Mouse (Mus musculus) urinary bladder, postnatal 25 days (tissue): ENCODE results near the gene Ntm.

Experiments used
- DNase-seq: peaks from one replicate; pipeline ENCODE4 v3.0.0; 2022; ENCODE audit warnings: low spot score

Gene Ntm

DNA sequence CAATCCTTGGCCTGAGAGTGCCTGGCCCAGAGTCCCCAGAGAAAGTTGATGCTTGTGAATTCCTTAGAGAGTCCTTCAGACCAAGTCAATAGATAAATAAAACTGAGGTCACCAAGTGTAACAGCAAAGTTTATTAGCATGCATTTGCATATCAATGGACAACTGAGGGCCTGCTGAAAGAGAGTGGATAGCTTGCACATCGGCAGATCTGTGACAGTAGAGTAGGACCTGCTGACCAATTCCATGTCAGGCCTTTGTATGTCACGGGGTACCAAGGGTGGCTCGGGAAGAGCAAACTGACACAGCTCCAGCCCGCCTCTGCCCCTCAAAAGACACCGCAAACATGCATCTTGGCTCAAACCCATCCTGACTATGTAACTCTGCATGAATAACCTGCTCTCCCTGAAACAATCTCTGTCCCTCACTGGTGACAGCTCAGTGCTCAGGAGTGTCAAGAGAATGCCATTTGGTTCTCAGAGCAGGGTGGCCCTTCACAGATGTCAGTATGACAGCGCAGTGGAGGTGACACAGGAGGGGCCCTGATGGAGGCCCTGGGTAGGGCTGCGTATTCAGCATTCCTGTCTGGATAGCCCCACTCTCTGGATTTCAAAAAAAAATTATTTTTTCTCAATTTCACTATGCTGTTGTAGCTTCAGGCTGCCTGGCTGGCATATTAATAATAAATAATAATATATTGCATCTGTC, 305.0 kb downstream of the Ntm start:
- no peak for DNase-seq

DNA sequence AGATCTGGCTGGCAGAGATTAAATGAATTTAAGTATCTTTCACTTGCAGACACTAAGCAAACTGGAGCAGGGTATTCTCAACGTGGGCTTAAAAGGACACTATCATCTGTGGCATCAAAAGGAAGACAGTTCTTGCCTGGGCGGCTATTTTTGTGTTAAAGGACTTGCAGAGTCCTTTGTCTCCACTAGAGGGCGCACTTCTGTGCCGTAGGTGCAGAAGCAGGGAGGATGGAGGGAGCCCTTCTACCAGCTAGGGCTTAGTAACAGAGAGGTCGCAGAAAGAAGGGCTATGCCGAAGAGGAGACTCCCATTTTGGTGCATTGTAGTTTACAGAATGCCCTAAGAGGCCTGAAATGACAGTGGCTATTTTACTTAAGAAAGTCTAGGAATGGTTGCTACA, 308.1 kb downstream of the Ntm start:
- DNase-seq: peak; percentile 34

- DNase-seq: no peak
Observed at GRCm38 (mm10) chr9:29653678-29654235, 309.2 kb downstream of the Ntm start.

- no peak for DNase-seq
Observed at GRCm38 (mm10) chr9:29652854-29653253, 310.1 kb downstream of the Ntm start.

DNA sequence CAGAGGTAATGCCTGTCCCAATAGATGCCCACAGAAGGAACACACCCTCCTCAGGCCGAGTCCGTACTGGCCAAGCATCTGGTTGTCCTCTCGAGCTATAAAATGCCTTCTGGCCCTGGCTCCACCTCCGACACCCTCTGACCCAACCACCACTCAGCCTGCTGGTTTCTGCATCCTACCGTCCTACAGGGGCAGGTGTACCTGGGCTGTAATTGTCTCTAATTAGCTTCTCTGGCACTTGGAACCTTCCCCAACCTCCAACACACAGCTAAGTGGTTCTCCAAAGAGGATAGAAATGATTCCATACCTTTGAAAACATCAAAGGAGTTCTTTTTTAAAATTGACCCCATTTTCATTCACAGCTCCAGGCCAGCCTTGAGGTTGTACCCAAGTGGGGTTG, 311.1 kb downstream of the Ntm start:
- DNase-seq: no peak

GRCm38 (mm10) chr9:29651226-29651625, 311.7 kb downstream of the Ntm start:
- DNase-seq: no peak

GRCm38 (mm10) chr9:29650679-29651078, 312.3 kb downstream of the Ntm start:
- peak; percentile 9 for DNase-seq

DNA sequence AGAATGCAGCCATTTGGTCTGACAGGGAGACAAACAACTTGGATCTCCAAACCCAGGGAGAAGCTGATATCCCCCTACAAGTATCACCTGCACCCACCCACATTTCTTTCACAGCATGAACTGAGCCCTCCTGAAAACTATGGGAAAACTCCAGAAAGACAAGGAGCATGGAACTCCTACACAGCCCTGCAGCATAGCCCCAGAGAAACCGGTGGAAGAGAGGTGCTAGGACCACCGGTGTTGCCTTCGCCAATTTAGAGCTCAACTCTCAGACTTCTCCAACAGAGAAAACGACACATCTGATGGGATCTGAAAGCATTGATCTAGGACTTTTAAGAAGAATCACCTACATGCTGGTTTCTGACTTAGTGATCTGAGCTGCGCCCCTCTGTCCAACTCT, 312.7 kb downstream of the Ntm start:
- DNase-seq: no peak

DNA sequence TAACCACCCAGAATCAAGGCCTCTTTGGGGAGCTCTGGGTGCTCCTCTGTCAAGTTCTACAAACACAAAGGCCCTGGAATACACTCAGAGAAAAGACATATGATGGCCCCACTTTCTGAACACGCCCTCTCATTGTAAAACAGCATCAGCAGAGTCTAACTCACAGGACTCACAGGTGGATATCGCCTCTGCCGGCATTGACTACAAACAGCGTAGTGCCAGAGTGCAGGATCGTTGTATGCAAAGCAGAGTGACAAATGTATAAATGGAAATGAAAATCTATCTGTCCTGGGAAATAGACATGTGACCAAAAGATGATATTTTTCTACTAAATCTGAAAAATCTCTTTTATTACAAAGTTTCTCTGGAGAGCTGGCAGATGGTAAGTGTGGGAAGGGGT, 314.7 kb downstream of the Ntm start:
- no peak for DNase-seq

DNA sequence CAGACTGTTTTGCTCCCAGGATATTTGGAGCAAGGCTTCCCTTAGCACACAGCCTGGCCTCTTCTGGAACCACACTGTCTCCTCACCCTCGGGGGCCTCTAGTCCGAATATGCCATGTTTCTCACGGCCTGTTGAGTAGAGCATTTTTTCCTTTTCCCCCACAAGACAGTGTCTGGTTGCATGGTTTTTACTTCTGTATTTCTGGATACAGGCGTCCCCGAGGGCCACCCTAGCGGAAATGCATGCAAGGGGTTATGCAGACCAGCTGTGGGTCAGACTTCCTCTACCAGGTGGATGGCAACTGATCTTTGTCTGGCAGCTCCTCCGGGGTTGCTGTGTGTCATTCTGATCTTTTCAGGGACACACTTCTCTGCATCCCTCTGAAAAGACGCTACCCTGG, 315.2 kb downstream of the Ntm start:
- no peak for DNase-seq

DNA sequence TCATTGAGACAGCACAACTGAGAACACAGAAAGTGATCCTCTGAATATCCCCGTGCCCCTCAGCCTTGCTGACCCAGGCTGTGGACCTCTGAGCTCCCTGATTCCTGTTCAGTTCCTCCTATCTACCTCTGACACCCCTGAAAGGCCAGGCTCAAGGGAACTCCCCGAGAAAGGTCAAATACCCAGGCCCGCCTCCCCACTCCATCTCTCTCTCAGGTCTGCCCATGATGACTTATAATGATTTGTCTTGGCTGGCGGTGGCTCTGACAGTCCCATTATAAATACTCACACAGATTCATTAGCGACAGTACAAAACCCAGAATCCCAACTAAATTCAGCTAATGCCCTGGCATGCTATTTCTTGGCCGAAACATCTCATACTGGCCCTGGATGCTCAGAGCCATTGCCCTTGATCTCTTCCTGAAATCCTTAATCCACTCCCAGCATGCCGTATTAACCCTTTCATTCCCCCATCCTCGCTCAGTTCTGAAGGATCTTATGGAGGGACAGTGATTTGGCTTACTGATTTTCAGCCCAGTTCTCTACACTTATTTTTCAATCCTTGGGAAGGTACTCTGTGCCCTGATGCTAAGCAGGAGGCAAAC, 317.0 kb downstream of the Ntm start:
- no peak for DNase-seq

DNA sequence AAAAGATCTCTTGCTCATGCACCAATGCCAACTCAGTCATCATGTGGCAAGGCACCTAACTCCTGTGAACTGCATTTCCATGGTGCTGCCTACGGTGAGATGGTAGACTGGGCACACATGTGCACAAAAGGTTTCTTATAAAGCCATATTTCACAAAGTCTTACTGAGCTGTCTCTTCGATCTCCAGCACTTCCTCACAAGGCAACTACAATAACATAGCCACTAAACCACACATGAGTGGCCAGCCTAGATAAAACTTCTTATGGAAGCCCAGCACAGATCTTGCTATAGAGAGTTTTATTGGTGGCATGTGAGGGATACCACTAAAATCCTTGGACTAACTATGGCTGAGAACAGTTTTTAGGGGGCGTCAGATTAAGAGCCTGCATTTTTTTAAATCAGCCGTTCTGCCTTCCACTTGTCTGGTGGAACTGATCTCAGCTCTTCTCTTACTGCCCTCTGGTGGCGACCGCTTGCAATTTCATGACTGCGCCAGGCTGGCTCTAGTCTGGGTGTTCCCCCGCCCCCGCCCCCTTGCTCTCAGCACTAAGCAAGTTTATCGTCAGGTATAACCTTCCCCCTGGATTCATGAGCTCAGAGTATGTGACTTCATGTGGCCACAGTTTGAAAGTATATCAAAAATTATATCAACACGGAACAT, 319.8 kb downstream of the Ntm start:
- peak; percentile 58 for DNase-seq

GRCm38 (mm10) chr9:29637335-29637734, 325.6 kb downstream of the Ntm start:
- no peak for DNase-seq

DNA sequence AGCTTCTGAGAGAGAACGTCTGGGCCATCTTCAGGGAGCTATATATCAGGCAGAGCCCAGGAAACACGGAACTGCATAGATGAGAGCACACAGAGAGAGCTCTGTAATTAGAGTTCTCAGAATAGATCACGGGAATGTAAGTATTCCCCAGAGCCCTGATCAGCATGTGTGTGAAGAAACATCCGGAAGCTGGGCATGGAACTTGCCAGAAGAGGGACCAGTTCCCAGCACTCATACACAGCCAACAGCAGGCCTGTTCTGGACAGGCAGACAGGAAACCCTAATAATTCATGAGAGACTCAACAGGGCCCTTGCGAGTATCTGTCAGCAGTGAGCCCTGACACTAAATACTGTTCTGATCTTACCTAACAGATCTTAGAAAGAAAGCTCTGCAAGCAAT, 345.8 kb downstream of the Ntm start:
- DNase-seq: no peak

DNA sequence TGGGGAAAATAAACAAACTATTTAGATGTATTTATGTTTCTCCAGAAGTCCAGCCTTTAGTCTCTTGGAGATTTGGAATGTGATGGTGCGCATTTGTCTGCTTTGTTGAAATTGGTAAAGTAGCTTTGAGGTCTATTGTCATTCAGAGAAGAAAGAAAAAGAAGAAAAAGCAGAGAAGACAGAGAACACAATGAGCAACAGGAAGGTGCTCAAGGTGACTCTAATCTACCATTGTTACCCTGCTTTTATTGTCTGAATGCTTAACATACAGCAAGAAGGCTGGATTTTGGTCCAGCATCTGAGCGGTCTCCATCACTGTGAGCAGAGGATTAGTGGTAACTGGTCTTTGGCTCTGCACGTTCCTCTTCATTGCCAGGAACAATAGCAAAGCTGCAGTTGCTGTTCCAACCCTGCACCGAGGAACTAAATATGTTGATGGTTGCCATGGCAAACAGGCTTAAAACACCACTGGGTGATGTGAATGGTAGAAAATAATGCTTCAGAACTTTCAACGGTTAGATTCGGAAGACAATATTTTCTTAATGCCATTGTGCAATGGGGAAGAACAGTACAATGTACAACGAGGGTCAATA, 350.8 kb downstream of the Ntm start:
- no peak for DNase-seq

GRCm38 (mm10) chr9:29610867-29611266, 352.1 kb downstream of the Ntm start:
- no peak for DNase-seq

- no peak for DNase-seq
Observed at GRCm38 (mm10) chr9:29597665-29598064, 365.3 kb downstream of the Ntm start.

DNA sequence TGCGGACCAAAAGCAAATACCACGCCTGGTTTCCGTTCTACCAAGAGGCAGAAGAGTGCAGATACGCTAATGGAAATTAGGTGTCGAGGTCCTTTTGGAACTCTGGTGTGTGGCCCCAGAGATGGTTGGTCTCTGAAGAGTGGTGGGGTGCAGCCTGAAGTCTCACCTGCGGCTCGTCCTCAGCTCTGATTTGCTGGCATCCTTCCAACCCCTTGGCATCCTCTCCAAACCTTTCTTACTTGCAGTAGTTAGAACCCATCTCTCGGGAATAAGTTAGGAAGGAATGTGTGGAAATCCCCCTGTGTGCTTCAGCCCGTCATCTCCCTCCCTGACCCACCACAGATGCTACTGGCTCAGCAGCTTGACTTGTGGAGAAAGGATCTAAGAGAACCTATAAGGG, 367.6 kb downstream of the Ntm start:
- no peak for DNase-seq

GRCm38 (mm10) chr9:29594537-29595294, 368.2 kb downstream of the Ntm start:
- no peak for DNase-seq

DNA sequence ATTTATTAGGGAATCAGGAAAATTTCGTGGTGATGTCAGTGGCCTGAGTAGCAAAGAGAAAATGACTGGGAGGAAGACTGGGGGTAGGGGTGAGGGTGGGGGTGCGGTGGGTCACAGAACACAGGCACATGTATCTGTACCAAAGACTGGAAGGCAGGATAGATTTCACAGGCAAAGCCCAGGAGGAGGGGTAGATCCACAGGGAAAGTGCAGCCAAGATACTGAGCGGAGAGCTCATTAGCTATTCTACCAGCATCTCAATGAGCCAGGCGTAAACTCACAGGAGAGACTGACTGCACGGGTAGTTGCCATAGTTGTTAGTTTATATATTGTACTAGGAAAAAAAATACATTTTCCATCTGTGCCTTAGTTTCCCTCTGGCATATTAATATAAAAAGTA, 375.6 kb downstream of the Ntm start:
- DNase-seq: no peak

GRCm38 (mm10) chr9:29586381-29586770, 376.6 kb downstream of the Ntm start:
- DNase-seq: no peak

GRCm38 (mm10) chr9:29585746-29586380, 377.1 kb downstream of the Ntm start:
- peak; percentile 6 for DNase-seq
